Mouse (Mus musculus): ENCODE results near the gene Dcaf5.
A peak's percentile ranks its signal among the peaks of the same experiment; 100 is the strongest.

Gene Dcaf5

GRCm38 (mm10) chr12:80436336-80436976, at the start of gene Dcaf5:
Gene Dcaf5, minus strand, starts transcription at chr12:80436601.
- peak; percentile 32 to 70 for DNase-seq (ENCODE audit: low spot score in 2 of 2)

DNA sequence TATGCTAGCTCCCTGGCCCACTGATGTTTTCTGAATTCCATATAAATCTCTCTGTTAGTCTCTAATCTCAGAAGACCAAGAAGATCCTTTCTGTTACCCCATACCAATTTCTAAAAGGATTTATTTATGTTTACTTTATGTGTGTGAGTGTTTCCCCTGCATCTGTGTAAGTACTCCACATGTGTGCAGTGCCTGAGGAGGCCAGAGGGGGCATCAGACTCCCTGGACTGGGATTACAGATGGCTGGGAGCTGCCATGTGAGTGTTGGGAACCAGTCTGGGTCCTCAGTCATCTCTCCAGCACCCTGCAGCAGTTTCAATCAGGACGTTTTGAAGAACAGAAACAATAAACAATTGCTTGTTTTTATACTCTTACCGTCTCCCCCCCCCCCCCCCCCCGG, 47.0 kb upstream of the Dcaf5 start:
- DNase-seq (ENCODE audit: low spot score in 2 of 2) = no peak

DNA sequence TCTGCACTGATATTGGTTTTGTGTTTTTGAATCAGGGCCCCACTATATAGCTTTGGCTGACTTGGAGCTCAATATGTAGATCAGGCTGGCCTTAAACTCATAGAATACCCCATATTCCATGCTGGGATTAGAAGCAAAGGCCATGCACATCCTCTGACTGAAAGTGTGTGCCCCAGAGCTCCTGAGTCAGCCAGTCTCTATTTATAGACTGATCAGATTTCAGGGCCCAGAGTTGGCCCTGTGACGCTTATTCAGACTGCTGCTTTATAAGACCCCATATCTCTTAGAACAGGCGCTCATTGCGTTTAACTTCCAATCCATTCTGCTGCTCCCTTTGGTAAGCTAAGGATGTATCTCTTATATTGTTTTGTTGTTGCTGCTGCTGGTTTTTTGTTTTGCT, 43.6 kb upstream of the Dcaf5 start:
- DNase-seq (ENCODE audit: low spot score in 2 of 2) = no peak

- DNase-seq (ENCODE audit: low spot score in 2 of 2) = no peak
Observed at GRCm38 (mm10) chr12:80473731-80474130, 37.3 kb upstream of the Dcaf5 start.

- no peak for DNase-seq (ENCODE audit: low spot score in 2 of 2)
Observed at GRCm38 (mm10) chr12:80471926-80472325, 35.5 kb upstream of the Dcaf5 start.

DNA sequence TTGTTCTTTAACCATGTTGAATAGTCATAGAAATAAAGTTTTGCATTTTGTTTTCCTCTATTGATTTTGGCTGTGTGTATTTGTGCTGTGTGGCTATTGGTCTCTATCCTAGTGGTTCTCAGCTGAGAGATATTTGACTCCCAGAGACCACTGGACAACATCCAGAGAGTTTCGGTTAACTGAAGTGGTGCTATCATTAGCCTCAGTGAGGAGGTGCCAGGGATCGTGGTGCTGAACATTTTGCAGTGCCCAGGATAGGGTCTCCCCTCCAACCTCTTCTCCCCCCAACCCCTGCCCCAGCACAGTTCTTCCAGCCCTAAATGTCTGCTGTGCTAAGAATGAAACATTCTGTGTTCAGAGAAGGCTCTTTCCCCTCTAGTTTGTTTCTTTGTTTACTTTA, 33.8 kb upstream of the Dcaf5 start:
- no peak for DNase-seq (ENCODE audit: low spot score in 2 of 2)

DNA sequence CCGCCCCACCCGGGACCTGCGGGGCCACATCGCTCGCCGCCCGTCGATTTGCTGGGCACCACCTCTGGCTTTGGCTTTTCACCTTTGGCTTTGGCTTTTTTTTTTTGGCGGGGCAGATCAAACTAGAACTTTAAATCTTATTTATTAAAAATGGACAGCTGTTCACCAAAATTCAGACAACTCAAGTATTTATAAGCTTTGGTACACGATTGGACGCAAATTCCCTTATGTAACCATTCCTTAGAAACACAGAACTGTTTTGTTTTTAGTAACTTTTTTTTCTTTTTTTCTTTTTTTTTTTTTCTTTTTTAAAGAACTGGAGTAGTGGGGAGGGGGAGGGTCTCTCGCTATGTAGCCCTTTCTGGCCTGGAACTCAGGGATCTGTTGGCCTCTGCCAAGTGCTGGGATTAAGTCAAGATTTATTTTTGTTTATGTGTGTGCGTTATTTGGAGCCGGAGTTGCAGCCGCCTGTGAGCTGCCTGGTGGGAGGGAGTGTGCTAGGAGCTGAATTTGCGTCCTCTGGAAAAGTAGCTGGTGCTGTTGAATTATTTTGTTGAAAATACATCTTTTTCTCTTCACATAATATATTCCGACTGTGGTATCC, 27.4 kb upstream of the Dcaf5 start:
- no peak for DNase-seq (ENCODE audit: low spot score in 2 of 2)

DNA sequence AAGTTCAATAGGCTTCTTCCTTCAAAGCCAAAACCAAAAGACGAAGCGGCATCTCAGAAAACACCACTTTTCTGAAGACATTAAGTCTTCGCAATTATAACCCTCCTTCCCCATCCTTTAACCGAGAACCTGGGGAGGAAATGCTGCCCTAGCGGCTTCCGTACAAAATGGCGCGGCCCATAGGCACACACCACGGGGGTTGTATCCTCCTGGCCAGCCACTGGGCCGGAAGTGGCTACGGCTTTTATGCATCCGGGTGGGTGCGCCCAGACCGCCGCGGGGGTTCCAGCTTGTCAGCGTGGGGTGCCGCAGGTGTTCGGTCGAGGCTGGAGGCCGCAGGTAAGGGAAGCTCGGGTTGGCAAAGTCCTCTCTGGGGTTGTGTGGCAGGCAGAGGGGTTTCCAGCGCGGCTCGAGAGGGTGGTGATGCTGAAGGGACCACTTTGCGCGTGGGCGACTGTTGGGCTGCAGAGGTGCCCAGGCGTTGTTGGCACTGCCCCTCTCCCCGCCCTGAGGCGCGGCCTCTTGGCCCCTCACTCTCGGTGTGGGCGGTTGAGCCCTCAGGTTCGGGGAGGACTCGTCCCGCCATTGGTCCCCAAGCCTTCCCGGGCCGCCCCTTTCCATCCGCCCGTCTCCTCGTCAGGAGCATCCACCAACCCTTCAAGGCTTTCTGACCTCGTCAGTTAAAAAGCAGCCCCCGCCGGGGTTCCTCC, 26.7 kb upstream of the Dcaf5 start, which contains the start of gene Exd2:
Gene Exd2, plus strand, starts transcription at position 154 of the 710 bp plus-strand sequence.
- peak; percentile 82 to 88 for DNase-seq (ENCODE audit: low spot score in 2 of 2)

DNA sequence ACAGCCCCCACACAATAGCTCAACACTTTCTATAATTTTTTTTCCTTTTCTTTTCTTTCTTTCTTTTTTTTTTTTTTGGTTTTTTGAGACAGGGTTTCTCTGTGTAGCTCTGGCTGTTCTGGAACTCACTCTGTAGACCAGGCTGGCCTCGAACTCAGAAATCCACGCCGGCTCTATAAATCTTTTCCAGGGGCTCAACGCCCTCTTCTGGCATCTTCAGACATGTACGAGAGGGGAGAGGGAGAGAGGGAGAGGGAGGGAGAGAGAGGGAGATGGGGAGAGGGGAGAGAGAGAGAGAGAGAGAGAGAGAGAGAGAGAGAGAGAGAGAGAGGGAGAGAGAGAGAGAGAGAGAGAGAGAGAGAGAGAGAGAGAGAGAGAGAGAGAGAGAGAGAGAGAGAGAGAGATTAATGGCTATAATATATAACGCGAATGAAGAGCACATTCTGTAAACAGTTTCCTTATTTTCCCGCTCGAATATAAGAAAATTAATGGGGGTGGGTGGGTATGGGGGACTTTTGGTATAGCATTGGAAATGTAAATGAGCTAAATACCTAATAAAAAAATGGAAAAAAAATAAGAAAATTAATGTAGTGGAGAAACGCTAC, 26.0 kb upstream of the Dcaf5 start:
- DNase-seq (ENCODE audit: low spot score in 2 of 2) = peak in 1 of 2 experiments; percentile 25

- DNase-seq (ENCODE audit: low spot score in 2 of 2) = no peak
Observed at GRCm38 (mm10) chr12:80458033-80458432, 21.6 kb upstream of the Dcaf5 start.

DNA sequence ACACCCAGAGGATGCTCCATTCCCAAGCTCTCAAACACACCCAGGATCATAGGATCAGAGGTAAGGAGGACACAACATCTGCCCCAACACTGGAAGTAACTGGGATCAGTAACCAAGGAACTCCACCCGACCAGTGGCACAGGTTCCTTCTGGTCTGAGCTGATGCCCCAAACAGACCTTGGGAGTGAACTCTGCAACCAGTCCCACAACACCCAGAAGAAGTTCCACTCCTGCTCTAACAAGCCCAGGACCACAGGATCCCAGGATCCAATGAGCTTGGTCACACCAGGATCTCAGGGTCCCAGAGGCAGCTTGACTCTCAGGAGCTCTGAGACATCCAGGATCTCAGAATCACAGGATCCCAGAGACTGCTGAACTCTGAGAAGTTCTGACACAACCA, 17.1 kb upstream of the Dcaf5 start:
- DNase-seq (ENCODE audit: low spot score in 2 of 2) = no peak

DNA sequence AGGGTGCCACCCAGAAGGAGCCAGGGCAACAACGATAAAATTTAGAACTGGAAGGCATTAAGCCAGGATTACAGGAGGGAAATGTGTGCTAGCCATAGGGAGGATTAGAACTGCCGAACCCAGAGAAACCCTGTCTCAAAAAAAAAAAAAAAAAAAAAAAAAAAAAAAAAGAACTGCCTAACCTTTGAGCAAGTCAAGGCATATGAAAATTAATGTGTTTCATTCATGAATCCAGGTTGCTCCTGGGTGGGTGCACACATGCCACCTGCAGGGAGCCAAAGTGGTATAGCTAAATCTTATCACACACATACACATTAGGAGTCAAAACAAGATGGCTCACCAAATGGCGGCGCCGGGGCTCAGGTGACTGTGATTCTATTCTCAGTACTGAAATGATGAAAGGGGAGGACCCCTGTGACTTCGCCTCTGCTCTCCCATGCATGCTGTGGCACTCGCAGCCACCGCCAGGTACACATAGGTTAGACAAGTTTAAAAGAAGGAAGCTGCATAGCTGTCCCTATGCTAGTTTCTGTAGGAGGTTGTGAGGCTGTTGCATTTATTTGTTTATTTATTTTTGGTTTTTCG, 8.2 kb upstream of the Dcaf5 start:
- no peak for DNase-seq (ENCODE audit: low spot score in 2 of 2)

DNA sequence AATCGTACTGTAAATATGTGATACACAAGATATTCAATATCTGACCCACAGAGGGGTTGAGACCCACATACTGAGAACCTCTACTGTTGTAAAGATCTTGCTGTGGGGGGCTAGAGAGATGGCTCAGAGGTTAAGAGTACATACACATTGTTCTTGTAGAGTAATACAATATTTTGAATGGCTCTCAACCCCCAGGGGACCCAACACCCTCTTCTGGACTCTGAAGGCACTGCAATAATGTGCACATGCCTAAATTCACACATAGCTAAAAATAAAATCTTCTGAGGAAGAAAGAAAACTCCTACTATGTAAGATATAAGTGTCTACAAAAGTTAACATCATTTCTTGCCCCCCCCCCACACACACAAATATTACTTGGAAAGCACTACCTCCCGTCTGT, 4.6 kb upstream of the Dcaf5 start:
- DNase-seq (ENCODE audit: low spot score in 2 of 2) = no peak

- no peak for DNase-seq (ENCODE audit: low spot score in 2 of 2)
Observed at GRCm38 (mm10) chr12:80437051-80437675, 762 bp upstream of the Dcaf5 start.

DNA sequence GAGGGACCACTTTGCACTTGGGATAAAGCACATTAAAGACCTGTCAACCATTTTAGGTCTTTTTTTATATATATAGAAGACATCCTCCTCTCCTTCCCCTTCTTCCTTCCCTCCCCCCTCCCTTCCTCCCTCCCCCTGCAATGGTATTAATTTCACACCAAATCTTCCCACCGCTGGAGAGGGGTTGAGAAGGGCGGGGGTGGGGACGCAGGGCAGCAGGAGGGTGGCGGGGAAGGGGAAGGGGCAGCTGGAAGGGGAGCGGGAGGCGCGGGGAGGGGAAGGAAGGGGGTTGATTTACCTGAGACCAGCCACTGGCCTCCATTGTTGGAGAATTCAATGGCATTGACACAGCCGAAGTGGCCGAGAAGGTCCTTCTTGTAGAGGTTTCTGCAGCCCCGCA, 514 bp downstream of the Dcaf5 start:
- no peak for DNase-seq (ENCODE audit: low spot score in 2 of 2)

- peak; percentile 56 to 74 for DNase-seq (ENCODE audit: low spot score in 2 of 2)
Observed at GRCm38 (mm10) chr12:80434961-80435691, 1.3 kb downstream of the Dcaf5 start.

DNA sequence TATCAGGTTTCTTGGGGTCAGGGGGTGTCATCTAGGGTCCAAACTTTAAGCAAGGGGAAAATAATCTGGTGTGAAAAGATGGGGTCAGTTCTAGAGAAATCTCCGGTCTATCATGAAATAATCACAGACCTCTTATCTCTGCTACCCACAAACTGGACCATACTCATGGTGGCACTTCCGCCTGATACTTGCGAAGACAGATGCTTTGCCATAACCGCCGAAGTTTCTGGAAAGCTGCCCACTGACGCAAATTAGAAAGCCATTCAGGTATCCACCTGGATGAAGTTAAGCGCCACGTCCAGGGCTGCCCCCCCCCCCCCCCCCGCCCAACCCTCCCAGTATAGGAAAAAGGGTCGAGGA, 1.8 kb downstream of the Dcaf5 start:
- DNase-seq (ENCODE audit: low spot score in 2 of 2) = no peak

DNA sequence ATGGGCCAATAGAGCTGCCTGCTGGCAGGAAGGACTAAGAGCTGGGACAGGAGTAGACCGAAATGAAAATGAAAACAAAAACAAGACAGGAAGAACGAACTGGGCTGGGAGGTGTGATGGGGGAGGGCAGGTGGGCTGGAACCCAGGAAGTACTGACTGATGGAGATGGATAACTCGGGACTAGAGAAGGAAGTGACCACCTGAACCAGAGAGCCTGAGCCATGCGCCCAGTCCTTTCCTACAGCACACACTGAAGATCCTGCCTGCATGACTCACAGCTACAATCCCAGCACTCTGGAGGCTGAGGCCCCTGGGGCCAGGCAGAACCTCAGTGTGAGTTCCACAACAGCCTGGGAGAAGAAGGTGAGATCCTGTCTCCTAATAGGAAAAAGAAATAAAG, 3.1 kb downstream of the Dcaf5 start:
- DNase-seq (ENCODE audit: low spot score in 2 of 2) = no peak

DNA sequence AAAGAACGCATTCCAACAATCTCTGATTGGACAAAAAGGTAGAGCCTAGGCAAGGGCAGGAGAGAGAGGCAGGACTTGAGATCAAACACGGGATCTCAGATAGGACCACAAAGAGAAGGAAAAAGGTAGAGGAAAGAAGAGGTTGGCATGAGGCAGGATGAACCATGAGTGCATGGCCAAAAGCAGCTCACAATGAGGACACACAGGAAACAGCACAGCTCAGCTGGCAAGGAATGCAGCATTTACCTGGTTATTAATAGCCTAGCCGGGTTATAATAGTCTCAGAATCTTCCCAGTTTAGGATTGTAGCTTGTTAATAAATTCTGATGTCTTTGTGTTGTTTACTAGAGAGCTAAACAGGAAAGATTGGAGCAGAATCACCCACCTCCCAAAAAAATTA, 8.7 kb downstream of the Dcaf5 start:
- no peak for DNase-seq (ENCODE audit: low spot score in 2 of 2)

DNA sequence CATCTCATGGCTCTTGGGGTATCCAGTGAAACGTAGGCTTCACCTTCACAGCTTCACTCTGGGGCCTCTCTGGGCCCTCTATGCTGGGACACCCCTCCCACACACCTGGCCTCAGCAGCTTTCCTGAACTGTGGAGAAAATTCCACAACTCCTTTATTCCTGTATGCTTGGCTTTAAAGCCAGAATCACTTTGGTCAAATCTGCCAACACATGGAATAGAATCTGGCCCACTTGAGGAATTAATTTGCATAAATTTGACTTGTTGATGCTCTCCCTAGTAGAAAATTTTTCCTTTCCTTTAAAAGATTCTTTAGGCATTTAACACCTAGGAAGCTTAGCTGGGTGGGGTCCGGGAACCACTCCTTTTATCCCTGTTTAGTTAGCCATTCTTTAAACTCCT, 21.3 kb downstream of the Dcaf5 start:
- DNase-seq (ENCODE audit: low spot score in 2 of 2) = no peak

DNA sequence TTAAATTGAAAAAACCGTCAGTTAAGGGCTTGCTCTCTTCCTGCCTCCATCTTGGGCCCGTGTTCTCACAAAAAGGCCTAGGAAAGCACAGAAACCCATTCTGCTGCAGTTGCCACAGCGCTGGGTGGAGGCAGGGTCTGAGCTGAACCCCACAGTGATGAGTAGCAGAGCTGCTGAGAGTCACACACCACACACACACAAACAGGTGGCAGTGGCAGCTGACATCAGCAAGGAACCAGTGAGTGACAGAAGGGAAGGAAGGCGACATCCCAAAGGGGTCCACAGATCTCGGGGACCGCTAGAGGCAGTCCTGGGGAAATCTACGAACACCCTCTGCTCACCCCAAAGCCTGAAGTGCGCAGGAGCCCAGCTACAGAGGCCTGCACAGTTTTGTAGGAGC, 25.5 kb downstream of the Dcaf5 start:
- no peak for DNase-seq (ENCODE audit: low spot score in 2 of 2)

Data from cerebellum, postnatal 4 days (tissue).